Mouse (Mus musculus): Measurements from ENCODE around the gene Kif7. TPM values are rescaled to one million over a fixed set of nuclear protein-coding genes. Genes with fewer than 3 reads are reported as not detected.

The Kif7 gene
- polyA plus RNA-seq, 1 experiment from 2014 or later, result 0.35 TPM

- 57% methylated on average over 17 of the region's 17 CpGs for WGBS (ENCODE audit: insufficient replicate concordance)
- DNase-seq (no peak), ATAC-seq (ENCODE audit: low read depth) (no peak)
- Histone ChIP-seq H3K4me1 (replicated peaks) (peaks cover 15% of the 10 kb centered on the region), H3K4me3 (replicated peaks) (no peak overlapping the region), H3K27me3 (peaks cover 52% of the 10 kb centered on the region), H3K4me2 (peak overlapping the region; percentile 59; the same call in 1 of the 2 replicates), H3K9me3 (replicated peaks) (no peaks in the 10 kb centered on the region), H3K27ac (no peak overlapping the region), H3K36me3 (no peaks in the 10 kb centered on the region), H3K9ac (no peak overlapping the region)
These were observed 4.7 kb downstream of the Kif7 start for GRCm38 (mm10) chr7:79710831-79711230.

- WGBS (ENCODE audit: insufficient replicate concordance), result 3% methylated on average over 55 of the region's 55 CpGs
- DNase-seq, result no peak
- Histone ChIP-seq H3K9ac (peak overlapping the region; percentile 11; the same call in 1 of the 2 replicates), H3K27ac (no peak overlapping the region), H3K27me3 (peaks cover 49% of the 10 kb centered on the region), H3K4me1 (replicated peaks) (peaks cover 9% of the 10 kb centered on the region), H3K4me2 (peak overlapping the region; percentile 59), H3K36me3 (no peaks in the 10 kb centered on the region), H3K4me3 (replicated peaks) (peak overlapping the region; percentile 43), H3K9me3 (replicated peaks) (no peaks in the 10 kb centered on the region)
- no peak for ATAC-seq (ENCODE audit: low read depth)
These were observed 5.4 kb downstream of the Kif7 start for GRCm38 (mm10) chr7:79710130-79710607.

GRCm38 (mm10) chr7:79705210-79705609, 10.3 kb downstream of the Kif7 start:
- no peak for DNase-seq
- no peak overlapping the region for H3K9ac ChIP-seq
- 68% methylated on average over 5 of the region's 5 CpGs for WGBS (ENCODE audit: insufficient replicate concordance)
- H3K9me3 ChIP-seq (replicated peaks), result no peaks in the 10 kb centered on the region
- H3K36me3 ChIP-seq, result 0 out of 2 replicates have a peak, but pooled peaks cover 2% of the 10 kb centered on the region
- H3K4me2 ChIP-seq, result no peak overlapping the region
- H3K27ac ChIP-seq, result no peak overlapping the region
- H3K4me3 ChIP-seq (replicated peaks), result no peak overlapping the region
- no peaks in the 10 kb centered on the region; the same call in 1 of the 2 replicates for H3K4me1 ChIP-seq (replicated peaks)
- ATAC-seq (ENCODE audit: low read depth), result no peak
- H3K27me3 ChIP-seq, result peaks cover 21% of the 10 kb centered on the region

- no peak for ATAC-seq (ENCODE audit: low read depth)
- Histone ChIP-seq H3K27ac (no peak overlapping the region), H3K27me3 (no peaks in the 10 kb centered on the region), H3K9me3 (replicated peaks) (no peaks in the 10 kb centered on the region), H3K9ac (no peak overlapping the region), H3K4me2 (no peak overlapping the region), H3K36me3 (peaks cover 24% of the 10 kb centered on the region), H3K4me1 (replicated peaks) (no peaks in the 10 kb centered on the region), H3K4me3 (replicated peaks) (no peak overlapping the region)
- DNase-seq, result no peak
- WGBS (ENCODE audit: insufficient replicate concordance), result 78% methylated on average over 16 of the region's 16 CpGs
These were observed 12.8 kb downstream of the Kif7 start for GRCm38 (mm10) chr7:79702755-79703154.

GRCm38 (mm10) chr7:79696495-79696894, 19.0 kb downstream of the Kif7 start:
- Histone ChIP-seq H3K36me3 (peaks cover 84% of the 10 kb centered on the region), H3K4me1 (replicated peaks) (no peaks in the 10 kb centered on the region), H3K9me3 (replicated peaks) (no peaks in the 10 kb centered on the region), H3K9ac (no peak overlapping the region), H3K4me2 (no peak overlapping the region), H3K27me3 (no peaks in the 10 kb centered on the region), H3K27ac (no peak overlapping the region), H3K4me3 (replicated peaks) (no peak overlapping the region)
- ATAC-seq (ENCODE audit: low read depth), result no peak
- WGBS (ENCODE audit: insufficient replicate concordance), result 73% methylated on average over 8 of the region's 8 CpGs
- no peak for DNase-seq

GRCm38 (mm10) chr7:79680231-79680630, 35.3 kb downstream of the Kif7 start:
- Histone ChIP-seq H3K36me3 (peaks cover 95% of the 10 kb centered on the region), H3K4me1 (replicated peaks) (no peaks in the 10 kb centered on the region), H3K27ac (no peak overlapping the region), H3K4me3 (replicated peaks) (no peak overlapping the region), H3K9me3 (replicated peaks) (no peaks in the 10 kb centered on the region), H3K4me2 (no peak overlapping the region), H3K27me3 (no peaks in the 10 kb centered on the region), H3K9ac (no peak overlapping the region)
- ATAC-seq (ENCODE audit: low read depth) (no peak), DNase-seq (no peak)
- 88% methylated on average over 2 of the region's 2 CpGs for WGBS (ENCODE audit: insufficient replicate concordance)

GRCm38 (mm10) chr7:79679186-79679585, 36.3 kb downstream of the Kif7 start:
- no peak overlapping the region for H3K4me3 ChIP-seq (replicated peaks)
- H3K4me2 ChIP-seq, result no peak overlapping the region
- no peak overlapping the region for H3K9ac ChIP-seq
- no peaks in the 10 kb centered on the region for H3K27me3 ChIP-seq
- H3K27ac ChIP-seq, result no peak overlapping the region
- ATAC-seq (ENCODE audit: low read depth), result no peak
- DNase-seq, result no peak
- no peaks in the 10 kb centered on the region for H3K4me1 ChIP-seq (replicated peaks)
- peaks cover 94% of the 10 kb centered on the region for H3K36me3 ChIP-seq
- no peaks in the 10 kb centered on the region for H3K9me3 ChIP-seq (replicated peaks)

GRCm38 (mm10) chr7:79670900-79671604, 44.5 kb downstream of the Kif7 start:
- 91% methylated on average over 4 of the region's 4 CpGs for WGBS (ENCODE audit: insufficient replicate concordance)
- no peaks in the 10 kb centered on the region for H3K9me3 ChIP-seq (replicated peaks)
- H3K4me1 ChIP-seq (replicated peaks), result no peaks in the 10 kb centered on the region
- no peak overlapping the region for H3K9ac ChIP-seq
- ATAC-seq (ENCODE audit: low read depth) (no peak), DNase-seq (no peak)
- H3K27ac ChIP-seq, result no peak overlapping the region
- H3K4me3 ChIP-seq (replicated peaks), result no peak overlapping the region
- H3K4me2 ChIP-seq, result no peak overlapping the region
- no peaks in the 10 kb centered on the region for H3K27me3 ChIP-seq
- H3K36me3 ChIP-seq, result peaks cover 87% of the 10 kb centered on the region

GRCm38 (mm10) chr7:79666690-79667089, 48.8 kb downstream of the Kif7 start:
- DNase-seq, result no peak
- H3K4me3 ChIP-seq (replicated peaks), result no peak overlapping the region
- no peak overlapping the region for H3K4me2 ChIP-seq
- no peak overlapping the region for H3K27ac ChIP-seq
- ATAC-seq (ENCODE audit: low read depth), result no peak
- peaks cover 80% of the 10 kb centered on the region for H3K36me3 ChIP-seq
- H3K9me3 ChIP-seq (replicated peaks), result no peaks in the 10 kb centered on the region
- no peaks in the 10 kb centered on the region for H3K27me3 ChIP-seq
- H3K4me1 ChIP-seq (replicated peaks), result peaks cover 30% of the 10 kb centered on the region
- H3K9ac ChIP-seq, result no peak overlapping the region

GRCm38 (mm10) chr7:79661253-79661890, 54.1 kb downstream of the Kif7 start:
- no peaks in the 10 kb centered on the region for H3K9me3 ChIP-seq (replicated peaks)
- WGBS (ENCODE audit: insufficient replicate concordance), result 7% methylated on average over 5 of the region's 5 CpGs
- DNase-seq, result no peak
- H3K4me3 ChIP-seq (replicated peaks), result peak overlapping the region; percentile 93
- peaks cover 41% of the 10 kb centered on the region for H3K4me1 ChIP-seq (replicated peaks)
- peak overlapping the region; percentile 87 for H3K4me2 ChIP-seq
- peak overlapping the region; percentile 91 for H3K9ac ChIP-seq
- no peak overlapping the region; the same call in 1 of the 2 replicates for H3K27ac ChIP-seq
- peaks cover 30% of the 10 kb centered on the region for H3K36me3 ChIP-seq
- no peak for ATAC-seq (ENCODE audit: low read depth)
- no peaks in the 10 kb centered on the region for H3K27me3 ChIP-seq

- H3K27ac ChIP-seq, result peak overlapping the region; percentile 60
These were observed 55.0 kb downstream of the Kif7 start for GRCm38 (mm10) chr7:79660291-79661150.

More at GRCm38 (mm10) chr7:79660291-79661150, 55.0 kb downstream of the Kif7 start:
- Histone ChIP-seq H3K9me3 (replicated peaks) (no peaks in the 10 kb centered on the region), H3K9ac (peak overlapping the region; percentile 91), H3K4me2 (peak overlapping the region; percentile 87), H3K4me3 (replicated peaks) (peak overlapping the region; percentile 93), H3K4me1 (replicated peaks) (peaks cover 41% of the 10 kb centered on the region), H3K27me3 (no peaks in the 10 kb centered on the region), H3K36me3 (peaks cover 23% of the 10 kb centered on the region)
- under 1% methylated on average over 73 of the region's 73 CpGs for WGBS (ENCODE audit: insufficient replicate concordance)
- peak; percentile 30 for ATAC-seq (ENCODE audit: low read depth)
- no peak for DNase-seq

Data from liver, embryonic 13.5 days (tissue).